Mouse (Mus musculus): ENCODE results near the gene Dlg2.

The Dlg2 gene

DNA sequence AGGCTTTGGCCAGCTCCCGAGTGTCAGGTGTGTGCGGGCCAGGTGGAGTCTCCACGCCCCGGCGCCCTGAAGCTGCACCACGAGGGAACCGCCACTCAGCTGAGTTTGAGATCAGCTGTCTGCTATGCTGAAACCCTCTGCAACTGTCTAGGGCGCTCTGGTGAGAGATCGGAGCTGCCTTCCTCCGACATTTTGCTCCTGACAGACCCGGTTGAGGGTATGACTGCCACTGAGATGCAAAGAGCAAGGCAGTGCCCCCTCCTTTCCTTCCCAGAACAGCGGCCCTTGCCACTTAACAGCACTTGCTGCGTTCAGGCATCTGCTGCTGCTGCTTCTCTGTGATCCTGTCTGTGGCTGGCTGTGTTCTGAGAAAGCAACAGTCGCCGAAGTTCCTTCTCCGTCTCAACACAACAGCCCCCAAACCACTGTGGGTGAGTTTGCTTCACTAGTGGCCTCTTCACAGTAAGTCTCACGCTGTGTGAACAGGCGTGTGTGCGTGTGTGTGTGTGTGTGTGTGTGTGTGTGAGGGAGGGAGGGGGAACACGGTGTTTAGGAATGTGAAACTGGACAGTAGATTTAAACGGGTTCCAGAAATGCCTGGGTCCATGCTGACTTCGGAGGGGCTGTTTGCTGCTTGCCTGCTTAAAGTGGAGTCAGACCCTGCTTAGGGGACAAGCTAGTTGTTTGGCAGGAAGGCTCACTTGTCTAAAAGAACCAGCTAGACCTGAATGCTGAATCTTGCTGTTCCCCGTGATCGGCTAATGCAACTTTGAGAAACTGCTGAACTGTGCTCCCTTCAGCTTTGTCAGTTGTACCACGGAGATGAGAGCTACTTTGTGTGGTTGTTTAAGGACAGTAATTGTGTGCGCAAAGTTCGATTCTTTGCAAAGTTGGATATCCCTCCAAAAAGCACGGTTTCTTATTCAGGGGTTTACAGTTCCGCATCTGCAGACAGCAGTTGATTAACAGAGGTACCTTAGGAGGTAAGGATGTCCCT, 1704.4 kb downstream of the Dlg2 start:
- DNase-seq (ENCODE audit: low spot score in 2 of 2) = peak in 1 of 2 experiments; percentile 60

DNA sequence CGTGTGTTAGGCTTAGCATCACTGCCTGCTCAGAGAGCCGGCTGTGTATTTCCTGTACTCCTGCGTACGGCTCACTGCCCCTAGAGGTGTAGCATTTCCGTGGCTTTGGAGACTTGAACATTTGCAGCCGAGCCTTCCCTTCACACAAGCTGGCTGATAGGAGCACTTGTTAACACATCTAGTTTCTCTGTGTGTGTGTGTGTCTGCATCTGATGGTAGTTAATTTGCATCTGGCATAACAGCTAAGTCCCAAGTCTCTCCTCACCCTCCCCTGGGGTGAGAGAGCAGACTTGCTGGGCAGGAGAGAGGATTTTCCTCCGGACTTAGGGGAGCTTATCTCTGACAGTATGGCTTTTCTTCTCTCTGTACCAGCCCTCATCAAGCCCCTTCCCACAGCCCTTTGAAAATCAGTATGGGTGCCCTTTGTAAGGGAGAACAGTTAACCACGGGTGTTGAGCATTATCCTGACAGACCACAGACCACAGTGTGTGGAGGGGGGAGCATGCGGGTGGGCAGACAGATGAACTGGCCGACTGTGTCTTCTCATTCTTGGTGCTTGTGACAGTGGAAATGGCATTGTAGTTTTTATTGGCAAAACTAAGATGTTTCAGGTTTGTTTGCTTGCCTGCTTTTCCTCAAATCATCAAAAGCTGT, 1705.6 kb downstream of the Dlg2 start:
- no peak for DNase-seq (ENCODE audit: low spot score in 2 of 2)

DNA sequence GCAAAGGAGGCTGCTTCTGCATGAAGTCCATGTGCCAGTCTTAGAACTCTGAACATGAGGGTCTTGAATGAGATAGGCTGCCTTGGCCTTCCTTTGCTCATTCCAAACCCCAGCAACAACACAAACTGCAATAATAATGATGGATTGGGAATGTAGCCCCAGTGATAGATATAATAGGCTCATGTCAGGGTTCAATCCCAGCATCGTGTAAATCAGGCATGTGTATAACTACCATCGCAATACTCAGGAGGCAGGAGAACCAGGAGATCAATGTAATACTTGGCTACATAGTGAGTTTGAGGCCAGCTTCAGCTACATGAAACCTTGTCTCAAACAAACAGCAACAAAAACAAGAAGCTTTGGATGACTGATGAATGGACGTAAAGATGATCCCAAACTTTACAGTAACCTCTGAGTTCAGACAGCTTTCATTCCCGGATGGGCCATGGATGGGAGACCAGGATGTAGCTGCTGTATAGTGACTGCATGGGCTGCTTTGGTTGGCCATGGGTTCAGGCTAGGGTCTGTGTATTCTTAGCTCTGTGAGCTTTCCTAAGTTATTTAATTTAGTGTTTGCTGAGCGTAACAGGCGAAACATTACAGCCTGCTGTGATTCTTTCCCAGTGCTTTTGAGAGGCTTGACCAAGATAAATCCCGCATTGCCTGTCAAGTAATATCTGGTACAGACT, 1708.0 kb downstream of the Dlg2 start:
- no peak for DNase-seq (ENCODE audit: low spot score in 2 of 2)

DNA sequence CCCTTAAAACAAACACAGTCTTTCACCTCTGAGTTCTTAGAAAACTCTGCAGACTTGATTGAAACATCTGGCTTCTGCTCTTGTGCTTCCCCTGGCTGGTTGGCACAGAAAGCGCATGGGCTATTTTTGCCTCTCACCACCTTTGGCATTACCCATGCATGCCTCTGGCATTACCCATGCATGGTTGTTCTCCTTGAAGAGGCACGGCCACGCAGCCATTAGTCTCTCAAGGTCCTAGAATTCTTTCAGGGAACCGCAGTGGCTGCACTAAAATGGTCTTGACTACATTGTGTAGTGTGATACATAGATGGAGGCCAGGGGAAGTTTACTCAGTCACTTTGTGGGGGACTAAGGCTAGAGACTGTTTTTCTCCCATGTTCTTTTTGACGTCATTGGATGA, 1709.9 kb downstream of the Dlg2 start:
- DNase-seq (ENCODE audit: low spot score in 2 of 2) = no peak

DNA sequence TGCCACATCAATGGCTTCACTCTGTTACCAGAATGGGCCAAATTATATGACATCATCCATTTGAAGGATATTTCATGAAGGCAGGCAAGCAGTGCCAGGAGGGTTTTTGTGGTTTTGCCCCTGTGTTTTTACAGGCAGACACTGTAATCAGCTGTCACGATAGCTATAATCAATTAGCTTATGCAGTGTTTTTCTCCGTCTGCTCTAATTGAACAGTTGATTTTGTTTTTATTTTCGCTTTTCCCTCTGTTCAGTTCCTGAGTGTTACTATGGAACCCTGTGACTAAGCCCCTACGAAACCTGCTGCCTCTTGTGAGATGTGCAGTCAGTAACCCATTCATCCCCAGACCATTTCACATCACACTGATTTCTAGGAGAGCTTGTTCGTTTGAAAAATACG, 1712.7 kb downstream of the Dlg2 start:
- no peak for DNase-seq (ENCODE audit: low spot score in 2 of 2)

DNA sequence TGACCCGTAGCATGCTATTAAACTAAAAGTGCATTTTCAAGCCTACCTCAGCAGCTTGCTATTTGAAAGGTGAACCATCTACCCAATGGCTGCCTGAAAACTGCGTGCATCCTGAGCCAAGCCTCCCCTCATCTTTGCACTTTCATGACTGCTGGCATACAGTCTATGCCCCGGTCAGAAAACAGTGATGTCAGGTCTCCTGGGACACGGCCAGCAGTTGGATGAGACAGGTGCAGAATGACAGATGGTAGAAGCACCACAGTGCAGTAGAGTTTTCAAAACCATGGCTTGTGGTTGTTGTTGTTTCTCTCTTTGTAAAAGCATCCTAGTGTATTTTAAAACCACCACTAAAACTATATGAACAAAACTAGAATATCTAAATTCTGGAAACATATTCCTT, 1719.5 kb downstream of the Dlg2 start:
- no peak for DNase-seq (ENCODE audit: low spot score in 2 of 2)

DNA sequence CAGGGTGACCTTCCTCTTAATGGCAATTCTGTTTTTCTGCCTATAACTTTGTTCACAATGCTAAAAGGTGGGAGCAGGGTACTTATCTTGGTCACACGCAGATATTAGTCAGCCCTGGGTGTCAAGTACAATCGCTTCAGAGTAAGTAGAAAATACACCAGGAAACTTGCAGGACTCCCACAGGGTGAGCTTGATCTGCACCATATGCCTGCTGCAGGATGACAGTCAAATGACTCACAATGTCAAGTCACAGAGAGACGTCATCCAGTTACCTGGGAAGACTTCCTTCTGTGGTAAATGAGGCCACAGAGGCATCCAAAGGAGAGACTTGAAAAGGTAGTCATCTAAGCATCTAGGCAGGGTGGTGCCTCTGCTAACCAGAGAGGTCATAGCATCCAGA, 1721.1 kb downstream of the Dlg2 start:
- DNase-seq (ENCODE audit: low spot score in 2 of 2) = no peak

DNA sequence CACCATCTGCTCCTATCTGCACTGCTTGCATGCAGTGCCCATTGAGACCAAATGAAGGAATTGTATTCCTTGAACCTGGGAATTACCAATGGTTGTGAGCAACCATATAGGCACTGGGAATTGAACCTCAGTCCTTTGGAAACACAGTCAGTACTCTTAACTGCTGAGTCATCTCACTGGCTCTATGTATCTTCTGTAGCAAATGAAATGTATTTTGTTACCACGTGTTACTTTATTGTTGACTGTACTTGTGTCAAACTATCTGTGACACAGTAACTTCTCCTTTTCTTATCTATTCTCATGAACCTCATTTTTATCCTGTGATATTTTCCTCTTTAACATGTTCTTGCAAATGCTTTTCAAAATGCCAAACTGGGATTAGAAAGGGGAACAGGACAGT, 1722.7 kb downstream of the Dlg2 start:
- DNase-seq (ENCODE audit: low spot score in 2 of 2) = no peak

DNA sequence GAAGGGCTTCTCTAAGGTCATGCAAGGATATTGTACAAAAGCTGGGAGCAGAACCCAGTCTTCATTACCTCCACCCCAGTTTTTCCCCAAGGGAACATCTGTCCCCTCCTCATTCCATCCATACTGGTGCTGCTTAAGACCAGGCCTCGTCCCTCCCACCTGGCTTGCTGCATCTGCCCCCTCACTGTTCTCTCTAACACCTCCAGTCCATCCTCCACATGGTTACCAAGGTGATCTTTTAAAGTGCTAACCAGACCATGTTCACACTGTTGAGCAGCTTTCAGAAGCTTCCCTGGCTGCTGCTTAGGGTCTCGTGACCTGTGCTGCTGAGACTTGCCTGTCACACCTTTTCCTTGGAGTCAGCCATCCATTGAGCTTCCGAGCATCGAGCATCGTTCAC, 1734.2 kb downstream of the Dlg2 start:
- no peak for DNase-seq (ENCODE audit: low spot score in 2 of 2)

DNA sequence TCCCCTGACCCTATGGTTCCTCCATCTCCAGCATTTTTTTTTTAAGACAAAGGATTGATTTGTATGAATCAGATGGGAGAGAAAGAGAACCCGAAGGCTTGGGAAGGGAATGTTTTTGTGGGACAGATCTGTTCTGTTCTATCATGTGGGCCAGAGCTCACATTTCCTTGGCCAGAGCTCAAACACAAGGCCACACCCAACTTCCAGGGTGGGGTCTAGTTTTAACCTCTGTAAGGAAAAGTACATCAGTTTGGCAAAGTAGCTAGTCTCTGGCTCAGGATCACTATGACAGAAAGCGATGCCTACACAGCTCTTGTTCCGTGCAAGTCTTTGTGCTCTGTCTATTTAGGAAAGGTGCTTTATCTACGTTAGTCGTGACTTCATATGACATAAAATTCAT, 1737.3 kb downstream of the Dlg2 start:
- DNase-seq (ENCODE audit: low spot score in 2 of 2) = no peak

DNA sequence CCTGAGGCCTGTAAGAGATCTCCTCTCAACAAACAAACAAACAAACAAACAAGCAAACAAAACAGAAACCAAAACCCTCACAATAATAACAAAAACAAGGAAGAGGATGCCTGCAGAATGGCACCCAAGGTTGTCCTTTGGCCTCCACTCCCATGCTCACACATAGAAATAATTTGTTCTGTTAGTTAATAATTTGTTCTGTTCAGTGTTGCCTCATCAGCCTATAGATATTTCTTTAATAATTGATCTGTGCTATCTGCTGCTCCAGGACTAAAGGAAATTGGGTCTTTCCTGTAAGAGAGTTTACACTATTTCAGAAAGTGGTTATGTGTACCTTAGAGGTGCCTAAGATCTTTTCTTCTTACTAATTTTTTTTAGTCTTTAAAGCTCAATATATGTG, 1741.7 kb downstream of the Dlg2 start:
- no peak for DNase-seq (ENCODE audit: low spot score in 2 of 2)

DNA sequence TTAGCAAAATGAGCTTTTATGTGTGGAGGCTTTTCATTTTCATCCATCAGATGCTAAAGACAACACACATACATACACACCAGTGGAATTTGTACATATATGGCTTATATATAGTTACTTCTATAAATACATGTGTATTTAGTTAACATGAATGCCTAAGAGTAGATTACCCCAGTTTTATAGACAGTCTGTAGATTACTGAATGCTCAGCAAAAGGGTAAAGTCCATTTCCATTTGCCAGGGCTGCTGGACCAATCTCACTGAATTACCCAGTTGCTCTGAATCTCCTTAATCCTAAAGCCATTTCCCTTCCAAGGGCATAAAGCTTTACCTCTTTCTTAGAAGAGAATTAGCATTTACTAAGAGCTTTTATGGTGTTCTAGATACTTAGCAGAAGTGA, 1744.1 kb downstream of the Dlg2 start:
- no peak for DNase-seq (ENCODE audit: low spot score in 2 of 2)

DNA sequence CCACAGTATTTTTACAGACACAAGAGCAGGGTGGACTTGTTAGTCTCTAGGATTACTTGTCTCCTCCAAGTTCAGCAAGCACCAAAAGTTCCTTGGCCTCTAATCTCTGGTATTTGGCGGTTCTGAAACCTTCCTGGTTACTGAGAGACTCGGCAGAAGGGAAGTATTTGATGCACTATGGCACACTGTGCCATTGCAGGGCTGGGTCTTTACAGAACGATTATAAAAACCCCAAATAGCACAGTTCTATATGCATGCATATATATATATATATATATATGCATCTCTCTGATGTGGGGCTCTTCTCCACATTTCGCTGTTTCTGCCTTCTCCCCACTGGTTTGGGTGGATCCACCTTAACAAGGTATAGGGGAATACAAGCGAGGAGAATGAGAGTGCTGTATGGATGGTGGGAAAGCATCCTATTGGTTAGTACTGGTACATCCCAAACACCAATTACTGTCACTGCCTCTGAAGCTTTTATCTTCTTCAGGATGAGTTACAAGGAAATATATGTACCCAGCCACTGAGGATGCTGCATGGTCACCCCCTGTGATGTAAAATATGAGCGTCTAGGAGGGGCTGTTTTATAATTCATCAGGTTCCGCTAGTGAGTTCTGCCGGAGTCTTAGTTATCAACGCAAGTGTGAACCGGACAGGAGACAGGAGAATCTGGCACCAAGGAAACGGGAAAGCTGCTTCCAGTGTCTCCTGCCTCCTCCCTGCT, 1758.2 kb downstream of the Dlg2 start:
- no peak for DNase-seq (ENCODE audit: low spot score in 2 of 2)

DNA sequence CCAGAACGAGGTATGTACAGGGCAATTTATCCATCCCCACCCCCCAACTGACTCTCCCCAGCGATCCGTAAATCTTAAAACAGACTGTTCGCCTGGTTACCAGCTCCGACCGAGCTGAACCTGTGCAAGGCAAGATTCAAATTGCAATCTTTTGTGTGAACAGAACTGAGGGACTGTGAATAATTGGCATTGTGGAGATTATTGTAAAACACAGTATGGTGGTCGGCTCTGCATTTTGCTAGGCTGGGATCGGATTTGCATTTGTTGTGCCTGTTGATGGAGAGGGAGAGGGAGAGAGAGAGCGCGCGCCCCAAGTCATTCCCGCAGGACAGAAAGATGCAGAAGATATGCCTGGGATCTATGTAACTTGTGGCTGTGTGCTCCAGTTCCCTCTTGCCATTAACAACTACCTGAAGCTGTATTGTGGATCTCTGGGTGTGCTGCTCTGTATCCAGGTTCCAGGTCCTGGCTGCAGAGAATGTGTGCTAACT, 1759.1 kb downstream of the Dlg2 start:
- no peak for DNase-seq (ENCODE audit: low spot score in 2 of 2)

DNA sequence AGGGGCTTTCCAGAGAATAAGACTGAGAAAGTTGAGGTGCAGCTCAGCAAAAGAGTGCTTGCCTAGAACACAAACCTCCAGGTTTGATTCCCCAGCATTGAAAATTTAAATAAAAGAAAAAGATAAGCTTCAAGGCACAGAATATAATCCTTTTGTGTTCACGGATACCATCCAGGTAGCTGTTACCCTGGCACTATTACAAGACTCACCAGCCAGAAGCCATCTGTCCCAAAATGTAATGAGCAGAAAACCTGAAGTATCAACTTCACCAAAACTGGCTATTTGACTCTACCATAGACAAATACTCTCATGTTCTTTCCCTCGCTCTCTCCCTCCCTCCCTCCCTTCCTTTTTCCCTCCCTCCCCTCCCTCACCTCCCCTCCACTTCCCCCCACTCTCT, 1764.4 kb downstream of the Dlg2 start:
- DNase-seq (ENCODE audit: low spot score in 2 of 2) = no peak

DNA sequence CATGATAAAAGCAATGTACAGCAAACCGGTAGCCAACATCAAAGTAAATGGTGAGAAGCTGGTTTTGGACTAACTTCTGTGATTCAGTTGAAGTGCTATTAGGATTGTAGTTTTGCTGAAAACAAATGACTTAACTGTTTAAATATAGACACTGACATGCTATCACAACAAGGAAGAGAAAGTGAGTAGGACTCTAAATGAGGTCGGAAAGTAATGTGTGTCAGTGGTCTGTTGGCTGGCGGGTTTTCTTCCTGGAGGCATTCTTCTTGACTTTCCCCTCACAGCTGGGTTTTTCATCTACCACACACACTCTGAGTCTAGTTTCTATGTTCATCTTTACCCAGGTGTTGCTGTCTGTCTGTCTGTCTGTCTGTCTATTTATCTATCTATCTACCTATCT, 1771.1 kb downstream of the Dlg2 start:
- no peak for DNase-seq (ENCODE audit: low spot score in 2 of 2)

DNA sequence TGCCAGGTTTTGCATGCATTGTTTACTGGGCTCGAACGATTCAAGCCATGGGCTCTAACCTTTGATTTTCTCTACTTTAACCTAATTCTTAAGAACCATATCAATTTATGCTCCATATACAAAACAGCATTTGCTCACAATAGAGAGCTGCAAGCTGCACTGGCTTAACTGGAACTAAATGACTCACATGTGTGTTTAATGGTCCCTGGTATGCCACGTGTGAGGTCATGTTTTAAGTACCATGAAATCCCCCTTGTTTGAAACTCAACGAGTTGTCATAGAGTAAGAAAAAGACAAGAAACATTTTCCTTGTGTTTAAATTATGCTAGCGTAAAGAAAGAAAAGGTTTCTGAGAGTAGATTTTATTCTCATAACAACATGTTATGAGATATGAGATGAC, 1772.1 kb downstream of the Dlg2 start:
- DNase-seq (ENCODE audit: low spot score in 2 of 2) = no peak

DNA sequence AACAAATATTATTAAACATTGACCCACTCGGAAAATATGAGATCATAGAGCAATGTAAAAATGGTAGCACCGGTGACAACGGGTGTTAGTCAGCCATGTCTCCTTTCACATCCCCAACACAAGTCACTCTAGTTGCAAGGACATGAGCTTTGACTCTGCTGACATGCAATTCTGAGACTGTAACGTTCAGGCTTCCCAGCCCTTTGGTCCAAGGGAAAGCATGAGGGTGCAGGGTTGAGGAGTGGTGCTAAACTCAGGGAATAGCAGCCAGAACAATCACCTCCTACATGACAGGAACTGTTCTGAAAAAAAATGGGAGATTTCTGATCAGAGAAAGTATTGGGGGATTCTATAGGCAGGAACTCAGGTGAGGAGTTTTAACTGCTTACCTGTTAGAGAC, 1781.7 kb downstream of the Dlg2 start:
- no peak for DNase-seq (ENCODE audit: low spot score in 2 of 2)

DNA sequence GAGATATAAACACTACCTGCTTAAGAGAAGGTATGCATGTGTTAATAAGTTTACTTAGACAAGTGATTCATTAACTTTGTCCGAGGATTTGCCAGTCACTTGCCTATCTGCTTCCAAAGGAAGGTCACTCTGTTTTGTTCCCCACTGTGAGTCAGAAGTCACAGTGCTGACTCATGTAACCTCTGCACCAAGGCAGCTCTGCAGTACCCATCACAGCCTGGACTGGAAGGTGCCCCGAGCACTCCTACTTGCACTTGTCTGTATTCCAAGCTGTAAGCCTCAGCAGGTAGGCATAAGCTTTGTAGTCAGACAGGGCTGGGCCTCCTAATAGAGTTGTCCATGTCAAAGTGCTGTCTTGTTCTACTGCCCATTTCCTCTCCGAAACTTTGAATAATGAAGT, 1782.2 kb downstream of the Dlg2 start:
- no peak for DNase-seq (ENCODE audit: low spot score in 2 of 2)

DNA sequence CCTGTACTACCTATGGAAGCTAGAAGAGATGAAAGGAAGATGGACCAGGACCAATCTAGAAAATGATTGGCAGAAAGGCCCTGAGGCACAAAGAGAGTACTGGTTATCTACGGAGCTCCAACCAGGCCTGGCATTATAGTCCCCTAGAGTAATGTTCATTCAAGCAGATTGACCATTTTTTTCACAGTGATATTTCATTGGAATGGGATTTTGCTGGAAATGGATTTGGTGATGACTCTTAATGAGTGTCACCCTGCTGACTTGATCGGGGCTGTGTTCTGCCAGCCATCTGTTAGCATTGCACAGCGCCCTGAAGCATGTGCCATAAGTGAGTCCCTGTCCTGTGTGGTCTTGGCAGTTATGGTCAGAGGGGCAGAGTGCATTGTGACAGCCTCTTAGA, 1787.9 kb downstream of the Dlg2 start:
- no peak for DNase-seq (ENCODE audit: low spot score in 2 of 2)

DNA sequence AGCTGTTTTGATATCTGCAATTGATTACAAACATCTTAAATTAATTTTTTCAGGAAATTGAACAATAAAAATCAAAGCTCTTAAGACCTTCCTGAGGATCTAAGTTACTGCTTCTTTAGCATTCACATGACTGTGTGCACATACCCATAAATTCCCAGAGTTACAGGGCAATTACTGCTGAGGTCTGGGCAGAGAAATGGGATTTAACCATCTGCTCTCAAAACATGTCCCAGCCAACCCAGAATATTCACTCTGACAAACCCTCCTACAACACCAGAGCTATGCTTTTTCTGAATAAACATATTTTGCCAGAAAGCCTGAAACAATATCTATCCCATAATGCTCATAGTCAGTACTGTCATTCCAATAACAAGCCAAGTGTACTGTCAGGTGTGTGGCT, 1788.5 kb downstream of the Dlg2 start:
- no peak for DNase-seq (ENCODE audit: low spot score in 2 of 2)

DNA sequence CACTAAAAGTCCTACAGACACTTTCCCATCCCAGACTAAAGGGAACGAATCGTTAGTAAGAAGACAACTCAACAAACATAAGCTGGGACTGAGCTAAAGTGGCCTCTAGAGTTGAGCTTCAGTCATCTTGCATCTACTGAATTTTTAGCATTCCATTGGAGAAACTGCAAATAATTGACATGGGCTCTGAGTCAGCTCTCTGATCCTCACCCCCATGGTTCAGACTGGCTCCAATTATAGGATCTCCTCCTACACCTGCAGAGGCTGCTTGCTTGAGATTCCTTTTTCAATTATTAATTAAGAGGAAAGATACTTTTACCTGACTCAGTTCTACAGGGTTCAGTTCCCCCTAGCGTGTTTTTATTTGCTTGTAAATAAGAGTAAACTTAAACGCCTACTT, 1798.9 kb downstream of the Dlg2 start:
- DNase-seq (ENCODE audit: low spot score in 2 of 2) = no peak
